Mouse (Mus musculus) right cerebral cortex, postnatal 10 days (tissue): ENCODE measurements at regions not wholly inside any gene's neighbourhood (a gene's known extent, or its start where the extent isn't known, plus 50 kb on each side); places are given as distances from the start of the nearest gene placed in this dataset.

Source experiments
- DNase-seq, 2 experiments: peaks; one replicate each; pipeline ENCODE4 v3.0.0; 2021; ENCODE audit warnings: low spot score in 2 of 2

DNA sequence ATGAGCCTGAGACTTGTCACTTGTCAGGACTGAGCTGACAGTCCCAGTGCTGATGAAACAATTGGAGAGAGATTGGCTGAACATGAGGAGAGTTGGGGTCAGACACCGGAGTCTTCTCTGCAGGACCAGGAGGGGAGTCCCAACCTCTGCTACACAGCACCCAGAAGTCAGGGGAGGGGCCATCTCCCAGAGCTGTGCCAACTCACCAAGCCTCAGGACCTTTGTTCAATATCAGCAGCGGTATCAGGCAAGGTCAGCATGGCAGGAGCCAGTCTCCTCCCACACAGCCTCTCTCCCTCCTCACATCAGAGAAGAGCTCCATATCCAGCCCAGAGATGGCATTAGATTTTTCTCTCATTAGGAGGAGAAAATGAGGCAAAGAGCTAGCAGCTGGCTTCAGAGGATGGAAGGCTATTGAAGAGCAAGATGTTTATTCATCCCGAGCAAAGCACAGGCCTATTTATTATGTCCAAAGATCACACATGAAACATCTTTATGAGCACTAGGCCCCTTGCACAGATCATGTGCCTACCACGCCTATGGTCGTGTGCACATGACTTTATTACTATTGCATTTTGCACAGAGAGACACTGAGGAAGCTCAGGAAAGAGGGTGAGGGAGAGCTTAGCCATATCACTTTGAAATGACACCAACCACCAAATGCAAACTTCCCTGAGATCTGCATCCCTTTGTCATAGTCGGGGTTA lies 532.9 kb downstream of the Tshz3 start:
- DNase-seq, result no peak

DNA sequence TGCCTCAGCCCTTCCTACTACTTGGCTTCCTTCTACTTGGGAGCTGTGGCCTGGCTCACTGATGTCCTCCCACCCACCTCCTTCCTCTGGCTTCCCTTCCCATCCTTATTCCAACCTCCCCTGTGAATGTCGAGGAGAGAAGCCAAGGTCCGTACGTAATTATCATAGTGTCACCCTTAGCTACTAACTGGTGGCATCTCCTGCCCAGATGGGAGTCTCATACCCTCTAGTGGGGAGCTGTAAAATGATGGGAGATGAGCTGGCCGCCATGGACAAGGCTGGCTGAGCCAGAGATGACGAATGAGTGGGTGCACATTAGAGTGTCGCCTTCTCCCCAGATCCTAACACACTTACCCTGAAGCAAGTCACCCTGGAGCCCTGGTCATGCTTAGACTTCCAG lies 532.6 kb downstream of the Zfp536 start:
- DNase-seq, result no peak

- no peak for DNase-seq
These were observed 531.7 kb downstream of the Zfp536 start for GRCm38 (mm10) chr7:37241781-37242180.

DNA sequence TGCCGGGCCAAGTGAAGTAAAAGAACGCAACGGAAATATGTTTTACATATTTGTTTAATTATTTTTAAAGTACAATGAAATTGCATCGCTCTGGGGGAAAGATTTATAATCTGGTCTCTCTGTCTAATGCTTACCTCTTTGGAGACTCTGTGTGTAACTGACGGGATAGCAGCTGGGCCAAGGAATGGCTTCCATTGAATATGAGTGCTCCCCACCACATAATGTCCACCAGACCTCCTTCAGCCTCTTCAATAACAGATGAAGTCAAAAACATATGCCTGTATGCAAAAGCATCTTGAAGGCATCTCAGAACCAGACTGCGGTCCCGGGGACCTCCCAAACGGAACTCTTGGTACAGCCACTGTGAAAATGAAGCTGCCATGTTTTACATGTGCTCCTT lies 531.0 kb downstream of the Zfp536 start:
- no peak for DNase-seq

GRCm38 (mm10) chr7:37246156-37246555 lies 527.3 kb downstream of the Zfp536 start:
- peak; percentile 25 to 34 for DNase-seq

DNA sequence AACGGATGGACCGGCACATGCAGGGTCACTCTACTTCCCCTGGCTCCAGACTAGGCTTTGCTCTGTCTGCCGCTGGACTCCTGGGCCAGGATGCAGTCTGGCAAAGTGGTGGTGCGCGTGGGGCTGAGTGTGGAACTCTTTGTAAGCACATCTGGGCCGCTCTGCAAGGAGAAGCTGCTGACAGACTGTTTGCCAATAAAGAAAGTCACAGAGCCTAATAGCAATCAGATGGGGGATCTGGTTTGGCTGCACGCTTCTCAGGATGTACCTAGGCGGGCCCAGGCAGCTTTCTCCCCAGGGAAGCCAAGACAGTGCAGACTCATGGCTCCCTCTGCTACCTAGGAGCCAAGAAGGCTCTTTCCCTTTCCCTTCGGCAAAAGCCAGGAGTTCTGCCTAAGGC lies 519.0 kb downstream of the Zfp536 start:
- no peak for DNase-seq

DNA sequence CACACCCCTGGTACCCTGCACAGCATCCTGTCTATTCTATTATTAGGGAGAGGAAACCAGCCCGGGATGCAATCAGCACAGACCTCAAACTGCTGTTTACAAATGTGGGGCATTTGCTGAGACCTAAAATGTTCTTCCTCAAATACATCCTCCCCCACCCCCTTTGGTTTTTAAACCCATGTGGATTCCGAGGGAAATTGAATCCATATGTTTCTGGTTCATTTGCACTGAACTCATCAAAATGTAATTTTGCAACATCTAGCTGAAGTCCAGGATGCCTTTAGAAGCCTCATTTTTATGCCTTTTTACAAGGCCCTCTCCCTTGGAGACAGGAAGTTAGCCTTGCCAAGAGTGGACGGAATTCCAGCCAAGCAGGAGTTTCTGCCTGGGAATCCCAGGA lies 517.6 kb downstream of the Zfp536 start:
- DNase-seq, result no peak

DNA sequence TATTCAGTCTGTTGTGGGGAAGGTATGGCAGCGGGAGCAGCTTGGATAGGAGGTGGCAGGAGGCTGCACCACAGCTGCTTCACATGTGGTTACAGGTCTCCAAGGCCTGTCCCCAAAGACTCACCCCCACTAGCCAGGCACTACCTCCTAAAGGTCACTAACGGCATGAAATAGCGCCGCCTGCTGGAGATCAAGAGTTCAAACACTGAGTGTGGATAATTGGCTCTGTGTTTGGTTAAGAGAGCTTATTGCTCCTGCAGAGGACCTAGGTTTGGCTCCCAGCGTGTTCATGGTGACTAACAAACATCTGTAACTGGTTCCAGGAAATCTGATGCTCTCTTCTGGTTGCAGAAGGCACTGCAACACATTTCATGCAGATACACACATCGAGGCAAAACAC lies 514.1 kb downstream of the Zfp536 start:
- no peak for DNase-seq

GRCm38 (mm10) chr7:37262846-37263245 lies 510.6 kb downstream of the Zfp536 start:
- no peak for DNase-seq

DNA sequence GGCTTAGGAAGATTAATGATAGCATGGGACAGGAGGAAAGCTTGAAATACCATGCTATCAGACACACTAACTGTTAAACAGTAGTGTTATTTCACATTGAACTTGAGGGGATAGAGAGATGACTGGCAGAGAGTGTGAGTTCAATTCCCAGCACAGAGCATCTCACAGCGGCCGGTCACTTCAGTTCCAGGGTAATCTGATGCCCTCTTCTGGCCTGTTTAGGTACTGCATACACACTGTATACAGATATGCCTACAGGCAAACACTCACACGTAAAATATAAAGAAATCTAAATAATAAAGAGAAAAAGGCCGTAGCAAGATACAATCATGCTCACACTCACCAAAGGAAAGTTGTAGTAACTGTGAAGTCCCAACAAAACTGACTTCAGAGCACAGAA lies 506.0 kb downstream of the Zfp536 start:
- DNase-seq, result no peak

DNA sequence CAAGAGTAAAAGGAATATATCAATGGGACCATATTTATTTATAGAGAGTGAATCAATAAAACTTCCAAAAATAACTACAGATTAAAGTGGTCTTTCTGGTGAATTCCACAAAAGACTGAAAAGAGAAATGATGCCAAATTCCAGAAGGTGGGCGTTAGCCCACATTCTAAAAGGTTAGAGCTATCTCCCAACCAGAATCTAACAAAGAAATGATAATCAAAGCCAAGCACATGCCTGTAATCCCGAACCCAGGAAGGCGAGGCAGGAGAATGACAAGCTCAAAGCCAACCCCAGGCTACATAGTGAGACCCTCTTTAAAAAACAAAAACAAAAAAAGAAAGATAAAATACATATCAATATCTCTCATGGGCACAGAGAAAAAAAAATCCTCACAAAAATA lies 502.6 kb downstream of the Zfp536 start:
- DNase-seq, result no peak

GRCm38 (mm10) chr7:37290018-37290417 lies 483.4 kb downstream of the Zfp536 start:
- DNase-seq, result no peak

GRCm38 (mm10) chr7:37290493-37291045 lies 482.9 kb downstream of the Zfp536 start:
- no peak for DNase-seq

DNA sequence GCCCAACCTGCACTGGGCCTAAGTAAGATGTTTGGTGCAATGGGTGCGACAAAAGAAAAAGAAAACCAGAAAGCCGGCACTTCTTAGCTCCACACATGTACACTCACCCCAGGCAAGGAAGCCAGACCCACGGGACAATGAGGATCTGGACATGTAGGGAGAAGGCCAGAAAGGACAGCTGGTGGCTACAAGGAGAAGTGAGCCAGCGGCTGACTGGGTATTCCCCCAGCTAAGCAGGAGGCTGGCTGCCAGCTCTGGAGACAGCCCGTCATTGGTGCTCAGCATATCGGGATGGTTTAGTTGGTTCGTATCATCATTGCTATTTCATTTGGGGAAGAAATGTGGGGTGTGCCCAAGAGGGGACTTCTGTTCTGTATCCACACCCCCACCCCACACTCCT lies 481.7 kb downstream of the Zfp536 start:
- no peak for DNase-seq

- DNase-seq, result no peak
These were observed 480.9 kb downstream of the Zfp536 start for GRCm38 (mm10) chr7:37292554-37292953.

GRCm38 (mm10) chr7:37298888-37299287 lies 474.6 kb downstream of the Zfp536 start:
- DNase-seq, result peak in 1 of 2 experiments; percentile 42

DNA sequence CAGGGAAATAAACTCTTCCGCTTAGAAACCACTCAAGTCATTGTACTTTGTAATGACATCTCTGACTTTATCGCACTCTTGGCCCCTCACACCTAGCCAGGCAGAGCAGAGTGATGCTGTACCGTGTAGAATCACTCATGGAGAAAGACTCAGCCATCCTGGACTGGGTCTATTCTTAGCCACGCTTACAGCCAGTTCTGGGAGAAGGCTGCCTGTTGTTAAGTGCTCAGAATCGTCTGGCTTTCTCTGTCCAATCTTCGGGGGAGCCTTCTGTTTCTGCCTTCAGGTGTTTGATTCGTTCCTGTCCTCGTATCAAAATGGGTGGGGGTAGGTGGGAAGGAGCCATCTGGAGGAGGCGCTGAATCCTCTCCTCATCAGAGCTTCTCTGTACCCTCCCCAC lies 468.0 kb downstream of the Zfp536 start:
- peak in 1 of 2 experiments; percentile 54 for DNase-seq

- no peak for DNase-seq
These were observed 466.2 kb downstream of the Zfp536 start for GRCm38 (mm10) chr7:37307191-37307590.

GRCm38 (mm10) chr7:37324653-37325052 lies 448.8 kb downstream of the Zfp536 start:
- no peak for DNase-seq

DNA sequence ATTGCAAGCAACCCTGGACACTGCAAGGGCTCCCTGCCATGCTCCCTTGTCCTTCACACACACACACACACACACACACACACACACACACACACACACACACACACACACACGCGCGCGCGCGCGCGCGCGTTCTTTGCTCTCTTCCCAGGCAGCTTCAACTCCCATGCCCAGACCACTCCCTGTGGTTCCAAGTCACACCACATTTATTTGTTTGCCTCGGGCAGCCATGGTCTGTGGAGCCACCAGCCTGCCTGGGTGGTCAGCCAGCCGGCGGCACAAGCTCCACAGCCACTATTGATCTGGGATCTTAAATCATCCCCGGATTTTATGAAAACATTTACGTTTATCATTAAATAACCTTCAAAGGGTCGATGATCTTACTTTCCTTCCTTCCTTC lies 440.0 kb downstream of the Zfp536 start:
- DNase-seq, result no peak

- no peak for DNase-seq
These were observed 438.2 kb downstream of the Zfp536 start for GRCm38 (mm10) chr7:37335212-37335611.

GRCm38 (mm10) chr7:37336171-37336850 lies 437.1 kb downstream of the Zfp536 start:
- DNase-seq, result no peak

- DNase-seq, result peak; percentile 72 to 91
These were observed 436.4 kb downstream of the Zfp536 start for GRCm38 (mm10) chr7:37336851-37337531.
